Comparison of ENCODE assay signal across 8 mouse cellular contexts in genomic region chr12:85374561-85375272, GRCm38 (mm10). TPM values are rescaled to one million over a fixed set of nuclear protein-coding genes. Genes with fewer than 3 reads are reported as not detected.
DNase-seq lines count a peak whose midpoint lies in the region; ATAC-seq and TF ChIP-seq lines count a peak whose summit lies in the region.

Tmed10 (minus strand) TSS chr12:85374847.

- DNase-seq in MN1 (ENCODE audit: low spot score): peak; percentile 93
- peak; percentile 94 for DNase-seq in cerebellum, adult 9-10 months
- peak; percentile 90 for DNase-seq in hindbrain, embryonic 10.5 days (ENCODE audit: low spot score)
- peak; percentile 96 for DNase-seq in layer of hippocampus, adult 9-11 months
- DNase-seq in lung, postnatal 0 days (ENCODE audit: low spot score): peak; percentile 98
- peak; percentile 78 for DNase-seq in ovary, postnatal 14 days (ENCODE audit: low spot score)
- peak; percentile 88 for DNase-seq in thymus, postnatal 14 days

- no peaks in the 10 kb centered on the region for H3K36me3 ChIP-seq in hindbrain, embryonic 10.5 days
- H3K36me3 ChIP-seq in lung, postnatal 0 days (ENCODE audit: insufficient read depth, low read length): no peaks in the 10 kb centered on the region

- WGBS in hindbrain, embryonic 10.5 days: under 1% methylated on average over 37 of the region's 37 CpGs
- WGBS in lung, postnatal 0 days: 2% methylated on average over 36 of the region's 37 CpGs

- peak within 1 kb of the TSS; percentile 72 for H3K4me2 ChIP-seq in lung, postnatal 0 days (replicated peaks; ENCODE audit: low read depth, low read length)

- peak within 1 kb of the TSS; percentile 97 for H3K27ac ChIP-seq in hindbrain, embryonic 10.5 days
- H3K27ac ChIP-seq in lung, postnatal 0 days (ENCODE audit: low read length): peak within 1 kb of the TSS; percentile 91

- H3K9ac ChIP-seq in lung, postnatal 0 days (replicated peaks; ENCODE audit: low read depth): peak within 1 kb of the TSS; percentile 80

- H3K4me3 ChIP-seq in hindbrain, embryonic 10.5 days: peak within 1 kb of the TSS; percentile 98
- H3K4me3 ChIP-seq in lung, postnatal 0 days (ENCODE audit: low read depth, low read length): peak within 1 kb of the TSS; percentile 71

- peak; percentile 88 for TF ChIP-seq EP300 in lung, postnatal 0 days (IDR thresholded peaks at IDR 0.05)

- ATAC-seq in frontal cortex, adult (ENCODE audit: low TSS enrichment): peak; percentile 99
- ATAC-seq in lung, postnatal 0 days: peak; percentile 94

- no peaks in the 10 kb centered on the region for H3K27me3 ChIP-seq in hindbrain, embryonic 10.5 days (ENCODE audit: insufficient read depth, poor library complexity, severe bottlenecking)
- H3K27me3 ChIP-seq in lung, postnatal 0 days (replicated peaks; ENCODE audit: insufficient read depth, low read length): no peaks in the 10 kb centered on the region

- peak; percentile 26 for TF ChIP-seq CTCF in lung, postnatal 0 days (IDR thresholded peaks at IDR 0.05)

- no peaks in the 10 kb centered on the region for H3K9me3 ChIP-seq in hindbrain, embryonic 10.5 days
- H3K9me3 ChIP-seq in lung, postnatal 0 days (ENCODE audit: low read length): no peaks in the 10 kb centered on the region

- peaks cover 18% of the 10 kb centered on the region for H3K4me1 ChIP-seq in hindbrain, embryonic 10.5 days (replicated peaks)
- peaks cover 9% of the 10 kb centered on the region; the same call in 1 of the 2 replicates for H3K4me1 ChIP-seq in lung, postnatal 0 days (ENCODE audit: insufficient read depth, low read depth, low read length)

RNA-seq across cellular contexts. Expression of gene Tmed10, which starts in this region (rescaled TPM):
- polyA plus RNA-seq in hindbrain, embryonic 10.5 days (2016; fragmentation: Nextera tagmentation; extraction: Ambion mirVana): 253 and 254 TPM in 2 replicates
- polyA plus RNA-seq in lung, postnatal 0 days (2015; fragmentation: Nextera tagmentation; extraction: Ambion mirVana): 329 and 354 TPM in 2 replicates

Comparison
In these comparisons a context has a peak if more than half of its experiments do, and no peak if none do; other contexts are left out.
1. Peak in every context shown above with its lines: DNase-seq, ATAC-seq, H3K4me3 ChIP-seq and H3K27ac ChIP-seq.